Mouse (Mus musculus) lung, embryonic 14.5 days (tissue): ENCODE measurements at regions not wholly inside any gene's neighbourhood (a gene's known extent, or its start where the extent isn't known, plus 50 kb on each side); places are given as distances from the start of the nearest gene placed in this dataset.

Experiments used
- ATAC-seq: fragments of 200-750 bp; cut with Nextera tagmentation; 2 replicates; pipeline ENCODE4 v1.8.0; 2017; ENCODE audit warnings: mild to moderate bottlenecking, moderate TSS enrichment, moderate library complexity; ENCODE audit not compliant: insufficient read depth
- DNase-seq: peaks from one replicate; pipeline ENCODE4 v3.0.0-alpha.2; 2015
- H3K27ac ChIP-seq: fragments of 300-500 bp; sonication (generic); 2 replicates; pipeline ENCODE4 v1.5.1; 2014; ENCODE audit warnings: low read depth, mild to moderate bottlenecking, moderate library complexity
- H3K27me3 ChIP-seq: fragments of 300-500 bp; sonication (generic); 2 replicates; pipeline ENCODE4 v1.6.1; 2014; ENCODE audit warnings: low read length, control low read depth; ENCODE audit not compliant: insufficient read depth
- H3K36me3 ChIP-seq: fragments of 300-500 bp; sonication (generic); 2 replicates; pipeline ENCODE4 v1.6.1; 2014; ENCODE audit warnings: control low read depth; ENCODE audit not compliant: insufficient read depth
- H3K4me1 ChIP-seq: fragments of 300-500 bp; sonication (generic); 2 replicates; pipeline ENCODE4 v1.6.1; 2014; ENCODE audit warnings: antibody characterized with exemption, control low read depth; ENCODE audit not compliant: insufficient read depth
- H3K4me2 ChIP-seq: fragments of 300-500 bp; sonication (generic); 2 replicates; pipeline ENCODE4 v1.6.1; 2014; ENCODE audit warnings: mild to moderate bottlenecking
- H3K4me3 ChIP-seq: fragments of 300-500 bp; sonication (generic); 2 replicates; pipeline ENCODE4 v1.5.1; 2014; ENCODE audit warnings: low read depth, low read length
- H3K9ac ChIP-seq: fragments of 300-500 bp; sonication (generic); 2 replicates; pipeline ENCODE4 v1.6.1; 2014
- H3K9me3 ChIP-seq: fragments of 300-500 bp; sonication (generic); 2 replicates; pipeline ENCODE4 v1.6.1; 2016; ENCODE audit warnings: low read depth, low read length, control low read depth
- CTCF ChIP-seq: IDR thresholded peaks from 2 replicates; pipeline ENCODE4 v1.5.1; 2016; ENCODE audit warnings: antibody characterized with exemption, low read depth
- WGBS: fragments of 180-500 bp; shearing (Covaris S2); extraction: QIAGEN DNeasy Blood & Tissue Kit; methylation state at CpG from one replicate; pipeline ENCODE4 v1.1.7; 2014; 5-methylcytosine and 5-hydroxymethylcytosine counted together

- WGBS, result 71% methylated on average over 4 of the region's 4 CpGs
- no peaks in the 10 kb centered on the region for H3K27me3 ChIP-seq
- no peak overlapping the region for H3K4me3 ChIP-seq
- TF ChIP-seq CTCF, result no peak
- DNase-seq (no peak), ATAC-seq (no peak)
- H3K9ac ChIP-seq, result no peak overlapping the region
- no peak overlapping the region for H3K4me2 ChIP-seq
- no peaks in the 10 kb centered on the region for H3K4me1 ChIP-seq
- no peaks in the 10 kb centered on the region for H3K9me3 ChIP-seq
- no peaks in the 10 kb centered on the region for H3K36me3 ChIP-seq
- H3K27ac ChIP-seq, result no peak overlapping the region
Observed at GRCm38 (mm10) chr8:34495974-34496373, 384.4 kb upstream of the Gm10131 start.

GRCm38 (mm10) chr8:34488746-34489400 is 377.3 kb upstream of the Gm10131 start:
- no peaks in the 10 kb centered on the region for H3K9me3 ChIP-seq
- no peak overlapping the region for H3K4me2 ChIP-seq
- H3K9ac ChIP-seq, result no peak overlapping the region
- no peaks in the 10 kb centered on the region for H3K27me3 ChIP-seq
- no peaks in the 10 kb centered on the region for H3K4me1 ChIP-seq
- DNase-seq (no peak), ATAC-seq (no peak)
- H3K27ac ChIP-seq, result no peak overlapping the region
- H3K36me3 ChIP-seq, result no peaks in the 10 kb centered on the region
- TF ChIP-seq CTCF, result no peak
- H3K4me3 ChIP-seq, result no peak overlapping the region
- WGBS, result 43% methylated on average over 7 of the region's 7 CpGs

- no peak for TF ChIP-seq CTCF
- Histone ChIP-seq H3K36me3 (no peaks in the 10 kb centered on the region), H3K9me3 (no peaks in the 10 kb centered on the region), H3K4me3 (no peak overlapping the region), H3K9ac (no peak overlapping the region), H3K4me1 (no peaks in the 10 kb centered on the region), H3K4me2 (no peak overlapping the region), H3K27me3 (no peaks in the 10 kb centered on the region), H3K27ac (no peak overlapping the region)
- ATAC-seq (no peak), DNase-seq (no peak)
- 69% methylated on average over 17 of the region's 17 CpGs for WGBS
Observed at GRCm38 (mm10) chr8:34486433-34487096, 375.0 kb upstream of the Gm10131 start.

- Histone ChIP-seq H3K4me2 (no peak overlapping the region), H3K4me1 (no peaks in the 10 kb centered on the region), H3K27ac (no peak overlapping the region), H3K4me3 (no peak overlapping the region), H3K9ac (no peak overlapping the region), H3K36me3 (no peaks in the 10 kb centered on the region), H3K9me3 (no peaks in the 10 kb centered on the region), H3K27me3 (no peaks in the 10 kb centered on the region)
- DNase-seq (no peak), ATAC-seq (no peak)
- TF ChIP-seq CTCF, result no peak
- WGBS, result 97% methylated on average over 9 of the region's 9 CpGs
Observed at GRCm38 (mm10) chr8:34485905-34486304, 374.4 kb upstream of the Gm10131 start.

- WGBS, result 82% methylated on average over 6 of the region's 6 CpGs
- Histone ChIP-seq H3K27me3 (no peaks in the 10 kb centered on the region), H3K4me3 (no peak overlapping the region), H3K9me3 (no peaks in the 10 kb centered on the region), H3K36me3 (no peaks in the 10 kb centered on the region), H3K27ac (no peak overlapping the region), H3K4me1 (no peaks in the 10 kb centered on the region), H3K4me2 (no peak overlapping the region), H3K9ac (no peak overlapping the region)
- no peak for DNase-seq
- TF ChIP-seq CTCF, result no peak
- ATAC-seq, result no peak
Observed at GRCm38 (mm10) chr8:34485346-34485745, 373.8 kb upstream of the Gm10131 start.

GRCm38 (mm10) chr8:34484551-34485335 is 373.2 kb upstream of the Gm10131 start:
- no peak overlapping the region for H3K4me3 ChIP-seq
- H3K9ac ChIP-seq, result no peak overlapping the region
- ATAC-seq (peak; percentile 66), DNase-seq (peak; percentile 94)
- no peak overlapping the region for H3K4me2 ChIP-seq
- peak; percentile 78 for TF ChIP-seq CTCF
- H3K4me1 ChIP-seq, result no peaks in the 10 kb centered on the region
- WGBS, result 59% methylated on average over 6 of the region's 6 CpGs
- H3K36me3 ChIP-seq, result no peaks in the 10 kb centered on the region
- H3K27me3 ChIP-seq, result no peaks in the 10 kb centered on the region
- H3K9me3 ChIP-seq, result no peaks in the 10 kb centered on the region
- H3K27ac ChIP-seq, result no peak overlapping the region

GRCm38 (mm10) chr8:34483212-34483611 is 371.7 kb upstream of the Gm10131 start:
- no peaks in the 10 kb centered on the region for H3K27me3 ChIP-seq
- H3K4me1 ChIP-seq, result no peaks in the 10 kb centered on the region
- no peak for TF ChIP-seq CTCF
- H3K27ac ChIP-seq, result no peak overlapping the region
- WGBS, result 75% methylated on average over 4 of the region's 4 CpGs
- no peak for ATAC-seq
- no peak overlapping the region for H3K4me3 ChIP-seq
- DNase-seq, result no peak
- no peaks in the 10 kb centered on the region for H3K36me3 ChIP-seq
- no peak overlapping the region for H3K9ac ChIP-seq
- H3K9me3 ChIP-seq, result no peaks in the 10 kb centered on the region
- no peak overlapping the region for H3K4me2 ChIP-seq
